Mouse (Mus musculus) embryo, embryonic 10.5 days (tissue): ENCODE data around the gene Ap4b1.
A peak's percentile ranks its signal among the peaks of the same experiment; 100 is the strongest.
"Not testable (repeated sequence)": the region's sequence is repeated elsewhere in the genome, so short reads cannot be mapped to it uniquely, and the experiment has no call there.

Experiments
- DNase-seq: peaks from one replicate; pipeline ENCODE4 v3.0.0-alpha.2; 2015; ENCODE audit warnings: low spot score

Gene Ap4b1

GRCm38 (mm10) chr3:103801631-103802531 lies 7.4 kb upstream of the Ap4b1 start:
- DNase-seq, result no peak

GRCm38 (mm10) chr3:103802861-103803260 lies 6.5 kb upstream of the Ap4b1 start:
- DNase-seq, result no peak

DNA sequence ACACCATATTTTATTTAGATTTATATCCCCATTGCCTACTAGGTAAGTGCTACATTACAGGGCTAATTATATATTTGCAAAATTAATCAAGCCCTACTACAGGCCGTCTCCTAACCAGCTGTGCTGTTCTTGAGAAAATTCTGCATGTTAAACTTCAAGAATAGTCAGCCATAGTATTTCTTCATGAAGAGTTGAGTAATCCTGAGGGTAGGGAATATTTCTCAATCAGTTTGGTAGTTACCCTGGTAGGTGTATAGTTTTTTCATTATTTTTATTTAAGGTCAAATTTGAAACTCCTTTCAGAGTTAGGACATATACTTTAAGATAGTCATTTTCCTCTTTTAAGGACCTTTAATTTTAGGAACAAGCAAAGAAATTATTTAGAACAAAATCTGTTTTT lies 3.6 kb upstream of the Ap4b1 start:
- DNase-seq, result no peak

- no peak for DNase-seq
These were observed 455 bp downstream of the Ap4b1 start for GRCm38 (mm10) chr3:103809799-103810150.

DNA sequence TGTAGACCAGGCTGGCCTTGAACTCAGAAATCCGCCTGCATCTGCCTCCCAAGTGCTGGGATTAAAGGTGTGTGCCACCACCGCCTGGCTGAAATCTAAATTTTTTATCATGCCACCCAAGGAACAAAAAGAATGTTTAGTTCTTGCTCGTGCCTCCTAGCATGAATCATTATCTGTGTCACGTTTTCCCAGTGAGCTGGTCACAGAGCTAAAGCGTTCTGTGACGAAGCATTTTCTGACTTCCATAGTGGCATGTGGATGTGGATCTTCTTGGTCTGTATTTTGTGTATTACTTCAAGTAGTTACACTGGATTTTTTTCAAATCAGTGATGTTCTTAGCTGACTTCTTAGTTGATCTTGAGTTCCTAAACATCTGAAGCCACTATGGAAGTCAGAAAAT lies 1.6 kb downstream of the Ap4b1 start:
- DNase-seq, result no peak

DNA sequence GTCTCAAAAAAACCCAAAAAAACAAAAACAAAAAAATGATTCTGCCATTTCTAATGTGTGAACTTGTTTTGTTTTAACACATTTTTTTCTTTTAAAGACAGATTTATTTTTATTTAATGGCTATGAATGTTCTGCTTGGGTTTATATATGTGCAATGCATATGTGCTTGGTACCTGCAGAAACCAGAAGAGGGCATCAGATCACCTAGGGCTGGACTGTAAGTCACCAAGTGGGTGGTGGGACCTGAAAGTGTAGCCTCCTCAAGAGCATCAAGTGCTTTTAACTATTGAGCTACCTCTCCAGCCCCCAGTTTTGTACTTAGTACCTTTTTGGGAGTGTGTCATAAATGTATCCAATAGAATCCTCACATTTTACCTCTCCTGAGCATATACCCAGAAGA lies 18.2 kb downstream of the Ap4b1 start:
- DNase-seq, result no peak

DNA sequence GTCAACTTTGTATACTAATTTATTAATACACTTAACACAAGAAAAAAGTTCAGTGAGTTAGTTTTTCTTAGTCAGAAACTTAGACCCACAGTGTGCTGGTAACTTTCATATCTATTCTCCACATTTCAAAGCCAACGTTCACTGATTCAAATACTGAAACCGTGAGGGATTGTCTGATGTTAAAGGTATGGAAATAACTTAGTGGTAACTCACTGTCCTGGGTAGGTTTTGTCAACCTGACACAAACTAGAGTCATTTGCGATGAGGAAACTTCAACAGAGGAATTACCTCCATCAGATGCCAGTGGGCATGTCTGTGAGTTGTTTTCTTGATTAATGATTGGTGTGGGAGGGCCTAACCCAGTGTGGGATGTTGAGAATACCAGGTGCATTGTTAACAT lies 19.7 kb downstream of the Ap4b1 start:
- no peak for DNase-seq

GRCm38 (mm10) chr3:103830681-103831080 lies 21.4 kb downstream of the Ap4b1 start:
- not testable (repeated sequence) for DNase-seq

- no peak for DNase-seq
These were observed 21.8 kb downstream of the Ap4b1 start for GRCm38 (mm10) chr3:103831146-103831545.

DNA sequence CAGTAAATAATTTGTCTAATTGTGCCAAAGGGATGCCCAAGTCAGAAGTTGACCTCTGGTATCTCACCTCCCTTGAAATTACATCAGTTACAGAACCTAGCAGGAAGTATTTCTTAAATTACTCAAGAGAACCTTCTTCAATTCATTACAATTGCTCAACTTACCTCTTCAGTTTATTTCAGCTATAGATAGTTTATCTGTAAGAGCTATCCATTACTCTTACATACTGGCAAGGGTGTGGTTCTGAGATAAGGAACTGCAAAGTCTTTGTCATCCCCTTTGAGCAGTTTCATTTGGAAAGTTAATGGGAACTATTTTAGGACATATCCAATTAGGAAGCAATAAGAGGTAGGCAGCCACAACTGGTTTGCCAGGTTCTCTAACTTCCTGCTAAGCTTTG lies 23.1 kb downstream of the Ap4b1 start, which contains the start of gene Bcl2l15:
Gene Bcl2l15 (plus strand): TSS at position 176 of the 400 bp plus-strand sequence.
- DNase-seq, result no peak

GRCm38 (mm10) chr3:103834001-103834400 lies 24.7 kb downstream of the Ap4b1 start:
- no peak for DNase-seq

DNA sequence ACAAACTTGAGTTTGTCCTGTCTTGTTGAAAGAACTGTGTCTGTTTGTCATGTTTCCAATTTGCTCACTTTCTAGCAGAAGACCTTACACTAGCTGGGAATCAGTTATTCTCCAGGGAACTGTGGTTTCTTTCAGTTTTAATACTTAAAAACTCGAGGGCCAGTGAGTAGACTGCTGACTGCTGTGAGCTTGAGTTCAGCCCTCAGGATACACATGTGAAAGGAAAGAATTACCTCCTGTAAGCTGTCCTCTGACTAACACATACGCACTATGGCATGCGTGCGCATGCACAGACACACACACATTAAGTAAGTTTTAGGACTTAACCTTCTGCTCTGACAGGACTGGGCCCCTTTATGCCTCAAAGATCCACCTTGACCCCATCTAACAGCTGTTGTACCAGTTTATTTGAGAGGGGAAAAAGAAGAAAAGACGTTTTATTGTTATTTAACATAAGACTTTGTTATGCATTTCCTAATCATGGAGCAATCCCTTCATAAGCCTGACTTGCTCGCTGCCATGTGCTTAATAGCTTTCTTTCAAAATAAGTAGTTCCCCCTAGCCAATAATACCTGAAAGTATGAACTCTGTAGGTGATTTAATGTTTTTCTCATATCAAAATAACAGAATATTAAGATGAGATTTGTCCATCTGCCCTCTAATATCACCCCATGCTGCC lies 26.1 kb downstream of the Ap4b1 start:
- DNase-seq, result no peak

GRCm38 (mm10) chr3:103835951-103836310 lies 26.6 kb downstream of the Ap4b1 start:
- DNase-seq, result no peak

DNA sequence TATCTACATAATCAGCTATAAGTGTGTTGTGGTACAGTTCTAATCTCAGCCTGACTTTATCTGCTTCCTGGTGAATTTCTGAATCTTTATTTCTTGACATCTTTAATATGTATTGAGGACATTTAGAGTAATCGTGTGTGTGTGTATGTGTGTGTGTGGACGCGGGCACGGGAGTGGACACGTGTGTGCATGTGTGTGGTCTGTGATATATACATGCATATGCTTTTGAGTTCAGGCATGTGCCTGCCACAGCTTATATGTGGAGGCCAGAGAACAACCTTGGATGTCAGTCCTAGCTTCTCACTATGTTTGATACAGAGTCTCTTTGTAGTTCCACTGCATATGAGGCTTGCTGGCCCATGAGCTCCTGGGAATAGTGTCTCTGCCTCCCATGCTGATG lies 27.1 kb downstream of the Ap4b1 start:
- DNase-seq, result no peak

- no peak for DNase-seq
These were observed 30.4 kb downstream of the Ap4b1 start for GRCm38 (mm10) chr3:103839711-103840110.

DNA sequence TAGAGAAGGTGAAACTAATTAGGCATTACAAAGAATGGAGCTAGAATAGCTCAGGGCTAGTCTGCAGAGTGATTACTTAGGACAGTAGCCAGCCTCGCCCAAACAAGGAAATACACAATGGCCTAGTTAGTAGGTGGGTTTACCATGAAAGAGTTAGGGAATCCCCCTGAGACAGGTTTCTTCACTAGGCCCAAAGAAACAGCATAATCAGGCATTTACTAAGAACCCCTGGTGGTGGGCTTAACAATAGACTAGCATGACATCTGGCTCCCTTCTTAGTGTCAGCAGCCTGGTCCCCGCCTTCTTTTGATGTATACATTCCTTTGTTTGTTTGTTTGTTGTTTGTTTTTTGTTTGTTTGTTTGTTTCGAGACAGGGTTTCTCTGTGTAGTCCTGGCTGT lies 30.9 kb downstream of the Ap4b1 start:
- DNase-seq, result not testable (repeated sequence)

DNA sequence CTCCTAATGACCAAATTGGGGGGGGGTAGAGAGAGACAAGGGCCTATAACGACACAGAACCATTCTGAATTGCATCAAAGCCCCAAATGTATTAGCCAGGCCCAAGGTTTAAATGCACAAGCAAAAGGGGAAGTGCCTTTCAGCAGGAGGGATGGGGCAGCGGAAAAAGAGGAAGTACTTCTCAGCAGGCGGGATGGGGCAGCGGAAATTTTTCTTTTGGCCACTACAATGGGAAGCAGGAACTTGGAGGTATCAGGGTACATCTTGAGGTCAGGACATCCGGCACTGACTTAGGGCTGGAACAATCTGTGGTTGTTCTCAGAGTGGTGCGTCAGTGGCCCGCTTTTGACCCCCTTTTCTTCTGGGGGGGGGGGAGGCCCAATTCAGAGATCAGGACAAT lies 31.6 kb downstream of the Ap4b1 start:
- not testable (repeated sequence) for DNase-seq

DNA sequence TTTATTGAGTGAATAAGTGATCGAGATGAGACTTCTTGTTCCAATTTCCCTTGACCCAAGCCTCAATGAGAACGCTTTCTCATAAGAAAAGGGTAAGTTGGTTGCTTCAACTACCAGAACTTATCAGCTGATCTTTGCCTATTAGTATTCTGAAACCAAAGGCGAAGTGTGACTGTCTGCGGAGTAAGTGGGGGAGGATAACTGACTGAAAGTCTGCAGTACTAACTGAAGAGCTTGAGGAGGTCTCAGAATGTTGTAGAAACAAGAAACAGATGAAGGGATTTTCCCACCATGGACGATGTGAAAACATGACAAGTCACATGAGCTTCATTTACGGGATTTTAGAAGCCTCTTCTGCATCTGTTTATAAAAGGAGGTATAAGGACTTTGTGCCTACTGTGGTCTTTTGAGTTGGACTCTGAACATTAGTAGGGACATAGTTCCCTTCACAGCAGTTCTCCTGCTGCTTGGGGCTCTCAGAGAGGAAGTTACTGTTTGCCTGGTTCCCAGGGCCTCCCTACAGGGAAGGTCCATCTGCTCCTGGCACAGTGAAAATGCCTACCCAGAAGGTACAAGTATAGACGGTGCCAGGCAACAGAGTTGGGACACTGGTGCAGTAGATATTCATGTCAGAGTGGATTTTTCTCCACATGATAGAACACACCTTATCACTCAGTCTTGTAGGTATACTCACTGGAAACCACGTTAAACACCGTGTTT lies 41.5 kb downstream of the Ap4b1 start:
- no peak for DNase-seq

DNA sequence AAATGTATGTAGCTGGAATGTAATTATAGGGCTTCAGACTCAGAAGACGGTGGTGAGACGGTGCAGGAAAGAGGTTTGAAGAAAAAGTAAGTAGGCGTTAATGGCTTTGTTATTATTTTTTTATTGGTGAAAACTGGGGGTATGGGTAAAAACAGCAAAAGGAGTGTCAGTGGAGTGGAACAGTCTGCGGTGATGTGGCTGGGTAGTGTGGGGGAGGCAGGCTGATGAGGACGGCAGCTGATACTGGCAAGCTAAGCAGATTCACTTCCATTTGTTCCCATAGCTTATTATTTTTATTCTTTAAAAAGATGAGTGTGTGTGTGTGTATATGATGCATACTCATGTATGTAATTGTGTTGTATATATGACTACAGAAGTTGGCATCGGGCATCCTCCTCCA lies 42.2 kb downstream of the Ap4b1 start:
- no peak for DNase-seq

- no peak for DNase-seq
These were observed 42.6 kb downstream of the Ap4b1 start for GRCm38 (mm10) chr3:103851882-103852281.

- peak; percentile 46 for DNase-seq
These were observed 43.4 kb downstream of the Ap4b1 start for GRCm38 (mm10) chr3:103852565-103853299.

GRCm38 (mm10) chr3:103853804-103854203 lies 44.5 kb downstream of the Ap4b1 start:
- no peak for DNase-seq
